Mouse (Mus musculus): ENCODE data around the gene Cited4. TPM values are rescaled to one million over a fixed set of nuclear protein-coding genes. Genes with fewer than 3 reads are reported as not detected.

Gene Cited4
- polyA plus RNA-seq, 1 experiment from 2014 or later = 7.6 TPM

GRCm38 (mm10) chr4:120713856-120714497 is 47.6 kb downstream of the Cited4 start:
- Histone ChIP-seq H3K4me2 (no peak overlapping the region), H3K9ac (no peak overlapping the region), H3K4me3 (no peak overlapping the region), H3K27ac (no peak overlapping the region), H3K36me3 (no peaks in the 10 kb centered on the region), H3K9me3 (no peaks in the 10 kb centered on the region), H3K4me1 (peaks cover 38% of the 10 kb centered on the region), H3K27me3 (0 out of 2 replicates have a peak, but pooled peaks cover 10% of the 10 kb centered on the region)
- no peak for ATAC-seq (ENCODE audit: insufficient number of reproducible peaks, low FRiP score, low TSS enrichment, low read depth)
- WGBS = 81% methylated on average over 6 of the region's 6 CpGs

GRCm38 (mm10) chr4:120716141-120716571 is 49.8 kb downstream of the Cited4 start:
- Histone ChIP-seq H3K4me3 (peak overlapping the region; percentile 38), H3K27me3 (0 out of 2 replicates have a peak, but pooled peaks cover 10% of the 10 kb centered on the region), H3K27ac (no peak overlapping the region), H3K9ac (peak overlapping the region; percentile 50; the same call in 1 of the 2 replicates), H3K4me2 (peak overlapping the region; percentile 78), H3K9me3 (no peaks in the 10 kb centered on the region), H3K4me1 (peaks cover 36% of the 10 kb centered on the region), H3K36me3 (no peaks in the 10 kb centered on the region)
- ATAC-seq (ENCODE audit: insufficient number of reproducible peaks, low FRiP score, low TSS enrichment, low read depth) = peak; percentile 73
- WGBS = 2% methylated on average over 12 of the region's 12 CpGs

- peaks cover 30% of the 10 kb centered on the region for H3K4me1 ChIP-seq
- H3K36me3 ChIP-seq = no peaks in the 10 kb centered on the region
- no peaks in the 10 kb centered on the region for H3K9me3 ChIP-seq
- H3K9ac ChIP-seq = peak overlapping the region; percentile 50; the same call in 1 of the 2 replicates
- H3K27ac ChIP-seq = no peak overlapping the region
- peak overlapping the region; percentile 38 for H3K4me3 ChIP-seq
- ATAC-seq (ENCODE audit: insufficient number of reproducible peaks, low FRiP score, low TSS enrichment, low read depth) = no peak
- H3K27me3 ChIP-seq = 0 out of 2 replicates have a peak, but pooled peaks cover 10% of the 10 kb centered on the region
- H3K4me2 ChIP-seq = peak overlapping the region; percentile 78
- 22% methylated on average over 12 of the region's 12 CpGs for WGBS
These were observed 50.4 kb downstream of the Cited4 start for GRCm38 (mm10) chr4:120716765-120717164.

Other genes with a start within 250 kb of the Cited4 start
- gene Slfnl1, start 134.3 kb upstream of the Cited4 start, polyA plus RNA-seq (2015; fragmentation: Nextera tagmentation; extraction: Ambion mirVana) = not detected in 2 replicates
- 67.6 and 68.6 TPM in 2 replicates for gene Ctps, start 96.3 kb upstream of the Cited4 start, polyA plus RNA-seq (2015; fragmentation: Nextera tagmentation; extraction: Ambion mirVana)
- not detected in 2 replicates for gene Gm8439, start 77.8 kb upstream of the Cited4 start, polyA plus RNA-seq (2015; fragmentation: Nextera tagmentation; extraction: Ambion mirVana)
- 3.9 and 4.6 TPM in 2 replicates for gene Kcnq4, start 82.0 kb downstream of the Cited4 start, polyA plus RNA-seq (2015; fragmentation: Nextera tagmentation; extraction: Ambion mirVana)
- gene Nfyc, start 165.0 kb downstream of the Cited4 start, polyA plus RNA-seq (2015; fragmentation: Nextera tagmentation; extraction: Ambion mirVana) = 92.8 and 94.6 TPM in 2 replicates
- gene Rims3, start 188.2 kb downstream of the Cited4 start, polyA plus RNA-seq (2015; fragmentation: Nextera tagmentation; extraction: Ambion mirVana) = 0.24 and 0.35 TPM in 2 replicates